Mouse (Mus musculus): ENCODE results near the gene Cacna1b.
A peak's percentile ranks its signal among the peaks of the same experiment; 100 is the strongest.

The Cacna1b gene

DNA sequence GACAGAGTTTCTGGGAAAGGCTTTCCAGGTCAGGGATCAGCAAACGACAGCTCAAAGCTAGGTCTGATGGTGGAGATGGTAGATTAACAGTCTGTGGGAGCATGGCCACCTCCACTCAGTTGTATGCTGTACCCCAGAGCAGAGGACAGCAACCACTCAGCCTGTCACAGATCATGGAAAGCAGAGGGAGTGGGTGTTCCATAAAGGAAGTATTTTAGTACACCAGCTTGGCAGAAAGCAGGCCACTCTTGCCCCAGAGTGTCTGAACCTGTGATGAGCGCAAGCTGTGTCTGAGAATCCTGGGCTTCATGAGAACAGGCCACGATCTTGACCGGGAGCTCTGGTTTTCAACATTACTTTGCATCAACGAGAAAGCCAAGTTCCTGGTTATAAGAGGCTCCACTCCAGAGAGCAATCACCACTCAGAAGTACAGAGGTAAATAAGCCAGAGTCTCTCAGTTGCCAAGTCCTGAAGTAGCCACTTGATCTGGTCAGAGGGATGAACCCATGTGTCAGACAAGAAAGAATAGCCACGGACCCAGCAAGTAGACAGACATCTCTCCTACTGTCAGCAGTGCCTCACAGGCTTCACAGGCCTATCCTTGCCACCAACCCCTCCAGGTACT is 103.7 kb downstream of the Cacna1b start:
- no peak for DNase-seq (ENCODE audit: low spot score in 2 of 2)

DNA sequence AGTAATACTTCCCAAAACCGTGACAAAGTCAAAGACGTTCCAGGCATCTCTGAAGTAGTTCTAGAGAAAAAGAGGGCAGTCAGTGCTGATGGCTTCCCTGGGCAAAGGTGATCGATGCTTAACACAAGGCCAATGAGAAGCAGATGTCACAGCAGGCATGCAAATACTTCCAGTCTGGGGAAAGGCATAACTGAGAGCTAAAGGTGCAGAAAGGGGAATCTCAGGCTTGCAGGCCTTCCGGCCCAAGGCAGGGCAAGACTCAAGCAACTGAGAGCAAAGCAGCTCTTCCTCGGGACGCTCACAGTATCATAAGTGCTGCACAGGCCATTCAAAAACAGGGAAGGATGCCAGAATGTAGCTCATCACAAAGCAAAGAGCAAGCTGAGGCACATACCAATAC is 114.4 kb downstream of the Cacna1b start:
- no peak for DNase-seq (ENCODE audit: low spot score in 2 of 2)

DNA sequence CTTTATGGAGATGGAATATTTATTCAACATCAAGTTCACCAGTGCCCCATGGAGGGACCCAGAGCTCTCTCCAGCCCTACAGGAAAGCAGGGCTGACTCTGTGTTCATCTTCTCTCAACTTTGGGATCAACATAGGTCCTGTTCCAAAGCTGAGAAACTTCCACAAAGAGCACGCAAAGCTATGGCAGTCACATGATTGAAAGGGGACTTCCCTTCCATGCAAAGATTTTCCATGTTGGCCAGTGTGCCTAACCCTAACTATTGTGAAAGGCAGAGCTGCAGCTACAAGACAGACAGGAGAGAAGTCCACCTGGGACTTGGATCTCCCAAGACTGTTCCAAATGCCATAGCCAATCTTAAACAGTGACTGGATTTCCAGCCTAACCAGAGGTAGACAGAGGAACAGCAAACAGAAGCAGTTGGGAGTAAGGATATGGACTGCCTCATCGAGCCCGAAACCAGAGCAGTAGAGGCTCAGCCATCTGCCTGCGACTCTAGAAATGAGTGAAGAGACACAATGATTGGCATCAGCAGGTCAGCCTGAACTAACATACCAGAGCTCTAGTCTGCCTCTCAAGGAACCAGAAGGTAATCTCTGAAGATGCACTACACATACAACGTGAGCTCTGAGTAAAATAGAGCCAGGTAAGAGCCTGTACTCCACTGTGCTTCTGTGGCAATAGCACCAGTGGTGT is 116.4 kb downstream of the Cacna1b start:
- DNase-seq (ENCODE audit: low spot score in 2 of 2) = no peak

DNA sequence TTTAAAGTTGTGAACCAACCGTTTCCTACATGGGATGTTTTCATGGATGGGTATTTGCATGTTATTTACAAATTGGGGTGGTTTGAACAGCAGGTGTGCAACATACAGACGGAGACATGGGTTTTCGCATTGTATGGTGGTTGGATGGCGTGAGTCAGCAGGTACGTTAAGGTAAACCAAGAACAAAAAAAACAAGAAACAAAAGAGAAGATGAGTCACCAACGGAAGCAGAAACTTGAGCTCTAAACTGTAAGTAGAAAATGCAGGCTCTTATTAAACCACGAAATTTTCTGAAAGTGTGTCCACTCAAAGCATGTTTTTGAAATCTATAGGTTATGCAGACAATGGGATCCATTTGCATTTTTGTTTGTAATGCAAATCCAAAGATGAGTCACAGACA is 120.1 kb downstream of the Cacna1b start:
- DNase-seq (ENCODE audit: low spot score in 2 of 2) = no peak

DNA sequence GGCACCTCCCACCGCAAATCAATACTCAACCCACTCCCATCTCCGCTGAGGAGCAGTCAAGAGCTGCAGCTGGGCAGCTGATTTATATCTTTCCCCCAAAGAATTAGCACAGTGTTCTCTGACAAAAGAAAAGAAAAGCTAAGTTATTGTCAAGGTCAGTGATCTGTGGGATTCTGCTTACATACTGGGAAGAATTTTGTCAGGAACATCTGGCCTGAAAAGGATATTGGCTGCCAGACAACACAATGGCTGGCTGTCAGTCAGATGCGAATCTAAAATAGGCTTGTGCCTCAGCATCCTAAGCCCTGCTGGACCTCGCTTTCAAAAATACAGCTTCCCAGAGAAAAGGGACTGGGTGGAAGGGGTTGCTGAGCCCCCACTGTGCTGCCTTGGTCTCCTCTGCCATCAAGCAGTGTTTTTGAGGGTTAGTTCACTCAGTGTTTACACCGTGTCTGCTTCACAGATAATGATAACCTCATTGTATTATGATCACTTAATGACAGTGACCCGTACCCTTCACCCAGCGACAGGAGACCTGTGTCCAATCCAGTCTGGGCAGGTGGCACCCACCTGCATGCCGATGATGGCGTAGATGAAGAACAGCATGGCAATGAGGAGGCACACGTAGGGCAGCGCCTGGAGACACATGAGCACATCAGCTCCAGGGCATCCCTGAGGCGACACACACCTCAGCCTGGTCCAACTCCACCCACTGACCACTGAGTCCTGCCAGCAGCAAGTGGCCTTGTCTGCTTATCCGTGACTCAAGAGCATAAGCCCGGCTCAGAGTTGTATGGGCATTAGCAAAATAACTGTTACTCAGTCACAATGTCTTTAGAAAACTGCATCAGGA is 124.6 kb downstream of the Cacna1b start:
- no peak for DNase-seq (ENCODE audit: low spot score in 2 of 2)

- no peak for DNase-seq (ENCODE audit: low spot score in 2 of 2)
Measured at GRCm38 (mm10) chr2:24633645-24634044, 129.3 kb downstream of the Cacna1b start.

DNA sequence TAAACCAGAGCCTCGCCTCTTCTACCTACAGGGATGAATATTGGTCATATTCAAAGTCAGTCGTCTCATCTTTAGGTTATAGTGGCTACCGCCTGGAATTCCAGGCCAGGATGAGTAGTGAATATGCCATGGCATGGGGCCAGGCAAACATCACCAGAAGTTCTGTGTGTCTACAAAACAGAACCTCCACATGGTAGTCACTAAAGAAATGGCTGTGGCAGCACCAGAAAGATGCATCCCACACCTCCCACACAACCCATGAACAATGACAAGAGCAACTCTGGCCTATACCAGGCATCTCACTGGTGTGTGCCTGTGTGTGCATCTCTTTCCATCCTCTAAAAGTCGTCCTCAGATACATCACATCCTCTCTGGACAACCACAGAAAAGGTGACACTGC is 145.8 kb downstream of the Cacna1b start:
- DNase-seq (ENCODE audit: low spot score in 2 of 2) = no peak

- DNase-seq (ENCODE audit: low spot score in 2 of 2) = no peak
Measured at GRCm38 (mm10) chr2:24609789-24610188, 153.2 kb downstream of the Cacna1b start.

DNA sequence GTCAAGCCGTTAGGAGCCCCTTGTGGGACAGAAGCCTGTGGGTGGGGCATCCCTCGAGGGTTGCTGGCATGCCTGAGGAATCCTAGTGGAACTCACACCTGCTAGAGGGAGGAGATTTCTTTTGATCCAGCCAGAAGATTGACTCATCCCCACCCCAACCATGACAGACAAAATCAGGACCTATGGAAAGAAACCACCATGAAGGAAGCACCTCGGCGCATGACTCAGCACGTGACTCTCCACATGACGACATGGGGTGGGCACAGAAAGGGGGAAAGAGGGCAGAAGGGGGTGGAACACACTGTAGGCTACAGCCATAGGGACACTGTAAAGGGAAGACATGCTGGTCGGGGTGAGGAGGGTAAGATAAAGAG is 154.2 kb downstream of the Cacna1b start:
- DNase-seq (ENCODE audit: low spot score in 2 of 2) = no peak

GRCm38 (mm10) chr2:24607905-24608764 is 154.8 kb downstream of the Cacna1b start:
- no peak for DNase-seq (ENCODE audit: low spot score in 2 of 2)

GRCm38 (mm10) chr2:24606531-24606930 is 156.4 kb downstream of the Cacna1b start:
- DNase-seq (ENCODE audit: low spot score in 2 of 2) = no peak

DNA sequence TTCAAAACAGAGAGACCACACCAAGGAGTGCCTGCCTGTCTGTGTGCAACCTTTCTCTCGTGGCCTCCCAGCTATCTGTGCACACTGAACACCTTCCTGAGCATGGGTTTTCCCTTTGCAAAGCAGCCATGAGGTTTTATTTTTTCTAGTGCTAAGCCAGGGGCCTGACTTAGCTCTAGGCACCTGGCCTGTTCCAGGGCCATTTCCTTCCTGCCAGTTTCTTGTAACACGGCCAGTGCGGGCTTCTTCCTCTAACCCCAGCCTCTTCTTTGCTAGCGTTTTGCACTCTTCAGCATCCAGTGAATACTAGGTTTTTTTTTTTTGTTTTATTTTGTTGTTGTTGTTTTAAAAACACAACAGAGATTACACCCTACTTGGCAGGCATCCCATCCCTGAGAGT is 157.9 kb downstream of the Cacna1b start:
- no peak for DNase-seq (ENCODE audit: low spot score in 2 of 2)

DNA sequence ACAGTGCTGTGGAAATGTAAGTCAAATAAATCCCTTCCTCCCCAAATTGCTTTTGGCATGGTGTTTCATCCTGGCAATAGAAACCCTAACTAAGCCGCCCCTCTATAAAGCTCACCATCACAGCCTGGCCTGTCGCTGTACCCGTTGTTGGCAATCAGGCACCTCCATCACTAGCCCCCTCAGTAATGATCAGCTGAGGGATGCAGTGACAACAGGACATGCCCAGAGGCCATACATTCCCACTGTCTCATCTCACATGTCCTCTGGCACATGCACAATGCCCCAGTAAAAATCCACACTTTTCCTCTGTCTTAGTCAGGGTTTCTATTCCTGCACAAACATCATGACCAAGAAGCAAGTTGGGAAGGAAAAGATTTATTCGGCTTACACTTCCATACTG is 173.5 kb downstream of the Cacna1b start:
- DNase-seq (ENCODE audit: low spot score in 2 of 2) = no peak

GRCm38 (mm10) chr2:24587999-24588398 is 175.0 kb downstream of the Cacna1b start:
- no peak for DNase-seq (ENCODE audit: low spot score in 2 of 2)

- DNase-seq (ENCODE audit: low spot score in 2 of 2) = peak in 1 of 2 experiments; percentile 9
Measured at GRCm38 (mm10) chr2:24574616-24575015, 188.3 kb downstream of the Cacna1b start.

- DNase-seq (ENCODE audit: low spot score in 2 of 2) = peak in 1 of 2 experiments; percentile 8
Measured at GRCm38 (mm10) chr2:24570917-24571316, 192.0 kb downstream of the Cacna1b start.

GRCm38 (mm10) chr2:24568555-24568954 is 194.4 kb downstream of the Cacna1b start:
- no peak for DNase-seq (ENCODE audit: low spot score in 2 of 2)

GRCm38 (mm10) chr2:24562547-24563290 is 200.2 kb downstream of the Cacna1b start:
- no peak for DNase-seq (ENCODE audit: low spot score in 2 of 2)

DNA sequence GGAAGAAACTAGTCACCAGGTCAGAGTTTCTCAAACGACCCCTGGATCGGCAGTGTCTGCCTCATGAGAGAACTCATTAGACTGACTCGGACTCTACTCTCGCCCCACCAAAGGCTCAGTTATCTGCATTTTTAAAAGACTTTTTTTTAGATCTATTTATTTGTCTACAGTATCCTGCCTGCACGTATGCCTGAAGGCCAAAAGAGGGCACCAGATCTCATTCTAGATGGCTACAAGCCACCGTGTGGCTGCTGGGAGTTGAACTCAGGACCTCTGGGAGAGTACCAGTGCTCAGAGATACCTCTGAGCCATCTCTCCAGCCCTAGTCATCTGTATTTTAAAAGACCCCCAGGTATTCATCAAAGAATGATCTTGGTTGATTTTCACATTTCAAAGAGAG is 201.0 kb downstream of the Cacna1b start:
- DNase-seq (ENCODE audit: low spot score in 2 of 2) = no peak

DNA sequence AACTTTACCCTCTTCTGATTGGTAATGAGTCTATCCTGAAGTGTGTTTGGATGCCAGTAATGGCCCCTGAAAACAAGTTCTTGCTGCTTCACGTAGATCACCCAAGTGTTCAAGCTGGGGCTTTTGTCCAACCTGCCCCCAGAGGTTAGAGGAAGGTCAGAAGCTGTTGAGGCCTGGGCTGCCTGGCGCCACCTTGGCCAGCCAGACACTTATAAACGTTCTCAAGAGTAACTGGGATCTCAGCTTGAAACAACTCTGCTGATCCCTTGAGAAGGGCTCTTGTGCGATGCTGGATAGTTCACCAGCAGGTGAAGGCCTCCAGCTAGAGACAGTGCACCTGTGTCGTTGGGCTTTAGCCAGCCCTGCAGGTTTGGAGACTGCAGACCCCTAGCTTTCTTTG is 202.8 kb downstream of the Cacna1b start:
- no peak for DNase-seq (ENCODE audit: low spot score in 2 of 2)

DNA sequence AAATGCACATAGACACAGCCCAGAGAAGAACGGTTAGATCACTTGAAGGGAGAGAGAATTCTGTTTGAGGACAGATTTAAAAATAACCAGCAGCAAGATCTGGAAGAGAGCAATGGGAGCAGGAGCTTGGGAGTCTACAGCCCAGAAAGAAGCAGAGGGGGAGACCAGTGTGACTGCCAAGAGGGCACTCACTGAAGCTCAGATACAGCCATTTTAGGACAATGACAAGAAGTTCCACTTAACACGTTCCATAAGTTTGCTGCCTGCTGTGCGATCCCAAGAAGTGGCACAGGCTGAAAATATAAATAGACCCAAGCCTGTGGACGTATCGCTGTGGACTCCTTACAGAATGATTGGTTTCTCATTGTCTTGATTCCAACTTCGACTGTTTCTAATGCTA is 206.6 kb downstream of the Cacna1b start:
- no peak for DNase-seq (ENCODE audit: low spot score in 2 of 2)

Data from natural killer cell, adult 2 months (primary cell).